Mouse (Mus musculus) R1 (cell line): ENCODE measurements around the gene Ap4s1.
A peak's percentile ranks its signal among the peaks of the same experiment; 100 is the strongest.

ENCODE experiments used
- DNase-seq: peaks from one replicate; pipeline ENCODE4 v3.0.0-alpha.2; 2018; ENCODE audit warnings: low read depth, low spot score

The Ap4s1 gene

DNA sequence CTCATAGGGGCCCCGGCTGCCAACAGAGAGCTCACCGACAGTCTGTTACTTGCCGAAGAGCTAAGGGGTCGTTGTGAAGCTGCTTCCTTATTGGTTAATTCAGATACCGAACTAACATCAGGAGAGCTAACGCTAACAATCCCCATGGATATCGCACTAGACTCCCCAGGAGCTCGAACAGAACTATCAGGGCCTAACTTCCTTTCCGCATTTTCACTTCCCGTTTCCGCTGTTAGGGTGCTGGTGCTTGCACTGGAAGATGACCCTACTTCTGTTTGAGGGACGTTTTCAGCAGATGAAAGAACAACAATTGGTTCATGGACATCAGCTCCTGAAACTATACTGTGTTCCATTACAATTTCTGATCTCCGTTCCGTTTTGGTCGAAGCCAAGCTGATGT lies 77.9 kb downstream of the Ap4s1 start:
- DNase-seq = no peak

DNA sequence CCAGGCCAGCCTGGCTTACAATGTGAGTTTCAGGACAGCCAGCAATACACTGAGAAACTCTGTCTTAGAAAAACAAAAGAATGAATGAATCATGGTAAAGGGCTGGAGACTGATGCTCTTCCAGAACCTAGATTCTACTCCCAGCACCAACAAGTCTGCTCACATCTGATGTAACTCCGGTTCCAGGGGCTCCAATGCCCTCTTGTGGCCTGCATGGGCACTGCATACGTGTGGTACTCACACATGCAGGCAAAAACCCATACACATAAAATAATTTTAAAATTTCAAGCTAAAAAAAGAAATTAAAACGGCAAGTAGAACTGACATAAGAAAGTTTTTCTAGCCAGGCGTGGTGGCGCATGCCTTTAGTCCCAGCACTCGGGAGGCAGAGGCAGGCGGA lies 94.0 kb downstream of the Ap4s1 start:
- DNase-seq = peak; percentile 74
